Mouse (Mus musculus): ENCODE data around the gene Usp25.

Usp25 gene

DNA sequence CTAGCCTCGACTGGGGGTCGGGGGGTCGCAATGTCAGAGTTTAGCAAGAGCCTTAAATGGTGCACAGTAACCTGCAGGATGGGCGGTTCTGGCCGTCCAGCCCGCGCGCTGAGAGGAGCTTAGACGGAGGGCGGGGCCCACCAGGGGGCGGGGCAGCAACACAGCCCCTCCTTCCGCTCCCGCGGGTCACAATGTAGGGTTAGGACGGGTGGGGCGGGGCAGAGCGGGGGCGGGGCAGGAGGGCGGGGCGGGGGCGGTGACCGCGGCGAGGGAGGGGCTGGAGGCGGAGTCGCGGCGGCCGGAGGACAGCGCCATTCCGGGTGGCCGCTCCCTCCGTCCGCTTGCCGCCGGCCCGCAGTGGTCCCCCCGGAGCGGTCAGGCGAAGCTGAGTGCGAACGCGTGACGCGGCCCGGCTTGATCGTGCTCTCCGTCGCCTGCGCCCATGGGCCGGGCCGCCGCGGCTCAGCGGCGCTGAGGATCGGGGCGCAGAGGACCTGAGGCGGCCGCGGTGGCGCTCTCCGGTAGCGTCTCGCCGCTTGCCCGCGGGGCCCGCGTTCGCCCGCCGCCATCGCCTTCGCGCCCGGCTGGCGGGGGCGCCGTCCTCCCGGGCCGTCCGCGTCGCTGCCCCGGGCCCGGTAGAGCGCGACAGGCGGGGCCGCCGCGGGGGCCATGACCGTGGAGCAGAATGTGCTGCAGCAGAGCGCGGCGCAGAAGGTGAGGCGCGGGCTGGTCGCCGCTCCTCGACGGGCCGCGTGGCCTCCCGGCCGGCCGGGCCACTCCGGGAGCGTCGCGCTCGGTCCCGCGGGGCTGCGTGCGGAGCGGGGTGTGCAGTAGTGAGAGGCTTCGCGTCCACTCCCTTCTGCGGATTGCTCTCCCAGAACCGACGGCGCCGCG is at the start of gene Usp25:
Gene Usp25 (plus strand): TSS at position 280 of the 894 bp plus-strand sequence.
- no peak for DNase-seq (ENCODE audit: low read depth, low spot score)

DNA sequence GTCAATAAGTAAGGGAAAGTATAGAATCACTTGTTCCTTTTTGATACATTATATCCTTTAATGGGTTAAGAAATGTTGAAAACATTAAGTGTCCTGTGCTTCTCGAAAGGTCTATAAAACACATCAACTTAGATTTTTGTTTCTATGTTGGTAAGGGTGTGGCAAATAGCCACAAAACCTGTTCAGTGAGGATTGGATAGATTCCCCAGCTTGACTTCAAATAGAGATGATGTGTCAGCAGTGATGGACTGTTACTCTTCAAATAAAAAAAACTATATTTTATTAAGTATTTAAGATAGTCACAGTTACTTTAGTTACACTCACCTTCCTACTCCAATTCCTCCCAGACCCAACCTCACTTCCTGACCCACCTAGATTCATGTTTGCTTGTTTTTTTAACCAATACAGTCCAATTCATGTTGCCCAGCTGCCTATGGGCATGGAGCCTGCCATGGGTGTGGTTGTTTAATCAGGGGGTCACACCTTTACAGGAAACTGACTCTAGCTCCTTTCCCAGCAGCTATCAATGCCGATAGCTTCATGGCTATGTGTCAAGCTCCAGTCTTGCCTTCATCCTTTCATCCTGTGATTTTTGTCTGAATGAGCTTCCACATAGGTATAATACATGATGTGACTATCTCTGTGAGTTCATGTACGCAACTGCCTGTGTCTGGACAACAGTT is 45.8 kb upstream of the Usp25 start:
- DNase-seq (ENCODE audit: low read depth, low spot score) = no peak

- DNase-seq (ENCODE audit: low read depth, low spot score) = no peak
These were observed 42.3 kb upstream of the Usp25 start for GRCm38 (mm10) chr16:76971211-76971610.

- DNase-seq (ENCODE audit: low read depth, low spot score) = no peak
These were observed 36.6 kb upstream of the Usp25 start for GRCm38 (mm10) chr16:76976787-76977430.

DNA sequence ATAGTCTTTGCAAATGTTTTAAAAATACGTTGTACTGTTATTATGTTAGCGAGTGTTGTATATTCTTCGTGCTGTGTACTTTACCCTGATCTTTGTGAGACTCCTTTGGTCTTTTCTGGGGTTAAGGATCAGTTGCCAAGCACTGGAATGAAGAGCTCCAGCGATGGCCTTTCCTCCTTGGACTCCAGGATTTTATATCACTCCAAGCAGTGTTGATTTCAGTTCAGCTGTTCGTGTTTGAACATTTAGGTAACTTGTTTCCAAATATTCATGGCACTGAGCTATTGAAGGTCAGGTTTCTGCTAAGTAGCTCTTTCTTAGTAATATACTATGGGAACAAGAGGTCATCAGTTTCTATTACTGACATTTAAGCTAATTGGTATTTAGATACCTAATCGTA is 29.8 kb upstream of the Usp25 start:
- DNase-seq (ENCODE audit: low read depth, low spot score) = no peak

DNA sequence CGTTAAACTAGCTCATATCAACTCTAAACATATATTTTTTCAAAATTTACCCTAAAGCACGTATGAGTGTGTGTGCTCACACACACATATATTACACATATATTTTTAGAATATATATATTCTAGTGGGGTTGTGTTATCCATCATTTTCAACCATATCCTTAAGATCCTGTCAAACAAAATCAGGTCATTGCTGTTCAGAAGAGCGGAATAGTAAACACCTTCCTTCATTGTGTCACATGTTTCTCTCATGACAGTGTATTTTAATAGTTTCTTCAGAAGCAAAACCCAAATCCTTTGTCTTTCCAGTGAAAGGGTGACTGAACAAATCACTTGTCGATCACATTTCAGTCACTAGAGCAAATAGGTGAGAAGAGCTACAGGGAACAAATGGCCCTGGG is 25.8 kb upstream of the Usp25 start:
- DNase-seq (ENCODE audit: low read depth, low spot score) = no peak

- no peak for DNase-seq (ENCODE audit: low read depth, low spot score)
These were observed 9.6 kb upstream of the Usp25 start for GRCm38 (mm10) chr16:77003900-77004299.

DNA sequence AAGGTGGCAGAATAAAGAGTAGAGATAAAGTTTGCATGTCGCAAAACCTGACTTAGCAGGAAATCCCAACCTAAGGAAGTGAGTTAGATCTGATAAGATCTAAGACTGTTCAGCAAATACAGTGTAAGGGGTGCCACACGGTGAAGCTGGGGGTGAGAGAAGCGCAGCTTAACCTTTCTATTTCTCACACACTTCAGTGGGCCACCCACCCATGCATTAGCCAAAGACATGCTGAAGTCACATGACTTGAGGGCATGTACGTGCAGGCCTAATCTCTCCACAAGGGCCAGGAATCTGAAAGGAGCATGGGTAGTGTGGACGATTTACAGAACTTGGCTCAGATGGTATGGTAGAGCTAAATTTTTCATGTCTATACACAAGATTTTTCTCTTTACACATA is 4.3 kb upstream of the Usp25 start:
- DNase-seq (ENCODE audit: low read depth, low spot score) = no peak

GRCm38 (mm10) chr16:77014321-77015211 is 1.1 kb downstream of the Usp25 start:
- DNase-seq (ENCODE audit: low read depth, low spot score) = no peak

GRCm38 (mm10) chr16:77015380-77016346 is 2.2 kb downstream of the Usp25 start:
- no peak for DNase-seq (ENCODE audit: low read depth, low spot score)

DNA sequence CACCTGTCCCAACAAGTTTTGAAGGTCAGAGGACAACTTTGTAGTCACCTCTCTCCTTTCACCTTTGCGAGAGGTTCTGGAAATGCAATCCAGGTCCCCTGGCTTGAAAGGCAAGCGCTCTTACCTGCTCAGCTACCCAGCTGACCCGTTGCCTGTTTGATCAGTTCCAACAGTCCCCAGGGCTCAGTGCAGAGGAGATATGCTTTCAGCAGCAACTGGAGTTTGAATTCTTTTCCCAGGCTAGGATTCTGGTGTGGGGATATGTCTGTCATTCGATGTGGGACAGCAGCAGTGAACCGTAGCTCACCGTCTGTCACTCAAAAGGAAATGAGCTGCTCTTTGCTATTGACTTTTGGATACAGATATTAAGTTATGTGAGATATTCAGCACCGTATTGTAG is 4.4 kb downstream of the Usp25 start:
- DNase-seq (ENCODE audit: low read depth, low spot score) = no peak

- DNase-seq (ENCODE audit: low read depth, low spot score) = no peak
These were observed 6.7 kb downstream of the Usp25 start for GRCm38 (mm10) chr16:77020190-77020589.

DNA sequence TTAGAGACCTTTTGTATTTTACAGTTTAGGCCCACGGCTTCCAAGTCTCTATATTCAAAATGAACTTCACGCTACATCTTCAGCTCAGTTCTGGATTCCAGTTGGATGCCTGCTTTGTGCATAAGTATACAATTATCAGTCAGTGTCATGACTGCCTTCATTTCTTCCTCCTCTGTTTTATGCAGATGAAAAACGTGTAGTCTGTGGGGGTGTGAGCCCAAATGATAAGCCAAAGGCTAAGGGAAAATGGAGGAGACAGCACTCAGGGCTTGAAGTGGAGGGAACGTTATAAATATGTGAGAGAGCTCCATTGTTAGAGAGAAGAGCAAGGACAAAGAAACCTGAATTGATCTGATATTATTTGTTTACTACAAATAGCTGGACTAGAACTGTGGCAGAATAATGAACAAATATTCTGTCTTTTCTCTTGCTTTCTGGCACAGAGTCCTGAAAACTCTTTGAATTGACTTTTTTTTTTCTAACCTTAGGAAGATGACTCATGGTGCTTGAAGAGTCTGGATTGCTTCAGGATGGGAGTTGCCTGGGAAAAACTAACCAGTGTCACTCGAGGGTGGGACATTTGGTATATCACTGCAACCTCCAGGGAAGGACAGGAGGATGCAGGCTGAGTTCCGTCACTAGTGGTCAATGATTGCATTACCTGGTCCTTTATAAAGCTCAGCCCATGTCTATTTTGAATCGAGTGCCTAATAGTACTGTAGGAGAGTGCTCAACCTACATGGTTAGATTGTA is 10.3 kb downstream of the Usp25 start:
- DNase-seq (ENCODE audit: low read depth, low spot score) = no peak

GRCm38 (mm10) chr16:77026099-77026498 is 12.6 kb downstream of the Usp25 start:
- no peak for DNase-seq (ENCODE audit: low read depth, low spot score)

- DNase-seq (ENCODE audit: low read depth, low spot score) = no peak
These were observed 13.4 kb downstream of the Usp25 start for GRCm38 (mm10) chr16:77026933-77027332.

DNA sequence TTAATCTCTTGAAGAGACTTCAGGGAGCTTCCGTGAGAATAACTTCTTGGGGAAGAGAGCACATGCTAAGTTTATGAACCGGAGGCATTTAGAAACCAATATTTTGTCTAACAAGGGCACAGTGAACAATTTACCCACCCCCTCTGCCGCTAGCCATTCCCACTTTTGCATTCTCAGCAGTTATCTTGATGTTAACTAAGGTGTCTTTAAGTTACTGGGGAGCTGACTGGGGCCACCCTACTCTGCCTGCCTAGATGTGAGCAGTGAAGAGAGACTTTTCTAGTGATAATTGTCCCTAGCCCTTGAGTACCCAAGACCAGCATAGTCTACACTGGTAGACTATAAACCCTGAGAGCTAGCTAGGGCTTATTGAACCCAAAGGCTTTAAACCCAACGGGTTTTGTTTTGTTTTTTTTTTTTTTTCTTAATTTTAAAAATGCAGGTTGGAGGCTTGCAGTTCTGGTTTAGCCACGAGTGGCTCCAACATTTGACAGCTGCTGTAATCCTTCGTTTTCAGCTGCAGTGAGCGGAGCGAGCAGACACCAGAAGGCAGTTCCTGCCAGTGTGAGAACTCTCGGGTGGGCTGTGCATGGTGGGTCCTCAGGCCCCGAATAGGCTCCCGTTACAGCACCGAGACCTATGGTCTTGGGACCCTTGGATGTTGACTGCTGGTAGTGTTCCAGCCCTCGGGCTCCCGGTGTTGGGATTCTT is 14.6 kb downstream of the Usp25 start:
- DNase-seq (ENCODE audit: low read depth, low spot score) = no peak

DNA sequence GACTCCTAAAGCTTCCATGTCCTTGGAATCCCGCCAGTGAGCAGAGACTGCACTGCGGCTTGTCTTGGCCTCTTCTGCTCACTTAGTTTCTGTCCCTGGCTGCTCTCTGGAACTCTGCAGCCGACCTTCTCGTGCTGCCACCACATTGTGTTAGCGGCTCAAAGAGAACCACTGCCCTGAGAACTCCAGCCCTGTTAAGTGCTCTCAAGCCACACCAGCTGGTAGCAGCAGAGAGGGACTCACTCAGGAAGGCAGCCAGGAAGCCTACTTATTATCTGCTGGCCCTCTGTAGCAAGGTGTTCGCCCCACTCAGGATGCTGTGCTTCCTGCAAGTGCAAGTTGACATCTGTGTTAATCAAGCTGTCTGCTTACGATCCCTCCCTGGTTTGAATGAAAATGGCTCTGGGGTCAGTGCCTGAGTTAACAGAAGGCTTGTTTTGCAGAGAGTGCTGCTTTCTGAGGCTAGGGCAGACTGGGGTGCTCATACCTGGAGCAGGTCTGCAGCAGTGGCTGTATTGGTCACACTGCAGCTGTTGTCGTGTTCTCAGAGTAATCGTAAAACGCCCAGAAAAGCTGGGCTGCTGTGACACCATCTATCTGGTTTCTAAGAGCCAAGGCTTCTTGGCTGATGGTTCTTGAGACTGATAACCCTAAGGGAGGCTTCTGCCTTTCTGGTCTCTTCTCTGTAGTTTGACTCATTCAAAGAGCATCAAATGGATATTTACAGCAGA is 15.3 kb downstream of the Usp25 start:
- DNase-seq (ENCODE audit: low read depth, low spot score) = no peak

DNA sequence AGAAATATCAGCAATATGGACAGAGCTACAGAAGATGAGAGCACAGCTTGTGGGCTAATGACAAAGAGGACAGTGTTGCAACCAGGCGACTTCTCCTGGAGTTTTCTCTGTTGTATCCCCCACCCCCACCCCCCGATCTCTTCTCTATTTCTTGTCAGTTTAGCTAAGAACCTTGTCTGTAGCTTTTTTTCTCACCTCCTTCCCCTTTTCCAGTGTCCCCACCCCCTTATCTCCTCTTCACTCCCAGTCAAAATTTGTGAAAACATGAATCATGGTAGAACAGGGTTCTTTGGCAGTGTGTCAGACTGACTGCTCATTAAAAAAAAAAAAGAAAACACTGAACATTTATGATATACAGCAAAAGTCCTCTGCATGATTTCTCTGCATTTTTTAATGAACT is 16.9 kb downstream of the Usp25 start:
- no peak for DNase-seq (ENCODE audit: low read depth, low spot score)
